Mouse (Mus musculus) bone marrow macrophage, adult 2 months (primary cell): ENCODE data around the gene Pik3r1.

Experiments used
- CTCF ChIP-seq: IDR thresholded peaks from 2 replicates; pipeline ENCODE4 v1.5.1; 2012; ENCODE audit warnings: low read depth, mild to moderate bottlenecking, low read length, moderate library complexity
- POLR2A ChIP-seq: IDR thresholded peaks from 2 replicates; pipeline ENCODE4 v1.6.1; 2012; ENCODE audit warnings: mild to moderate bottlenecking, low read depth, low read length, borderline replicate concordance

DNA sequence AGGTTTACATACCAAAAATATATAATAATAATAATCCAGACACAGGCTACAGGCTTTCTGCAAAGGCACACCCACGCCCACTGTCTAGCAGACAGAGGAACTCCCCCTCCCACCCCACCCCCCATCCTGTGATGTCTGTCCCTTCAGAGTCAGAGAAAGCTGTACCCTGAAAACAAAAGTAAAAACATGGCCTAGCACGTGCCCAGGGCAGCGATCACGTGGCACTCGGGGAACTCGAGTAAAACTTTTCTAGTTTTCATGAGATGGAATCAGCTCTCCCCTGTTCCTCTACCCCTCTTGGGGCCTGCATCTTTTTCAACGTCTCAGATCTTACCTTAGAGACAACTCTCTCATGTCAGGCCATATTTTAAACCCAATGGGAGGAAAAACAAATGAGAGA is 71.2 kb downstream of the Pik3r1 start:
- TF ChIP-seq CTCF, result no peak
- TF ChIP-seq POLR2A, result no peak
